Mouse (Mus musculus): ENCODE measurements around the gene Cmklr1. TPM values are rescaled to one million over a fixed set of nuclear protein-coding genes. Genes with fewer than 3 reads are reported as not detected.
A peak's percentile ranks its signal among the peaks of the same experiment; 100 is the strongest.

Cmklr1 gene
- polyA plus RNA-seq, 1 experiment = 4.0 TPM

GRCm38 (mm10) chr5:113639126-113639525 lies 11.1 kb downstream of the Cmklr1 start:
- TF ChIP-seq CTCF (IDR thresholded peaks at IDR 0.05; ENCODE audit: extremely low read depth, insufficient read depth, low read length) (no peak), POLR2A (IDR thresholded peaks at IDR 0.05; ENCODE audit: extremely low read depth, insufficient read depth, low read length) (no peak)
- Histone ChIP-seq H3K4me1 (ENCODE audit: control insufficient read depth, insufficient read depth, low read length) (peaks cover 3% of the 10 kb centered on the region; the same call in 1 of the 2 replicates), H3K4me3 (ENCODE audit: insufficient read depth, low read length) (no peak overlapping the region), H3K27ac (ENCODE audit: insufficient read depth, low read length) (no peak overlapping the region)

- no peak overlapping the region for H3K27ac ChIP-seq (ENCODE audit: insufficient read depth, low read length)
These were observed 12.2 kb downstream of the Cmklr1 start for GRCm38 (mm10) chr5:113638055-113638454.

GRCm38 (mm10) chr5:113637631-113638030 lies 12.6 kb downstream of the Cmklr1 start:
- H3K4me1 ChIP-seq (ENCODE audit: control insufficient read depth, insufficient read depth, low read length) = peaks cover 3% of the 10 kb centered on the region; the same call in 1 of the 2 replicates
- no peak overlapping the region for H3K4me3 ChIP-seq (ENCODE audit: insufficient read depth, low read length)
- no peak for TF ChIP-seq POLR2A (IDR thresholded peaks at IDR 0.05; ENCODE audit: extremely low read depth, insufficient read depth, low read length)
- TF ChIP-seq CTCF (IDR thresholded peaks at IDR 0.05; ENCODE audit: extremely low read depth, insufficient read depth, low read length) = no peak
- no peak overlapping the region for H3K27ac ChIP-seq (ENCODE audit: insufficient read depth, low read length)

More at GRCm38 (mm10) chr5:113638055-113638454, 12.2 kb downstream of the Cmklr1 start:
- H3K4me3 ChIP-seq (ENCODE audit: insufficient read depth, low read length) = no peak overlapping the region
- H3K4me1 ChIP-seq (ENCODE audit: control insufficient read depth, insufficient read depth, low read length) = peaks cover 3% of the 10 kb centered on the region; the same call in 1 of the 2 replicates
- TF ChIP-seq CTCF (IDR thresholded peaks at IDR 0.05; ENCODE audit: extremely low read depth, insufficient read depth, low read length) (no peak), POLR2A (IDR thresholded peaks at IDR 0.05; ENCODE audit: extremely low read depth, insufficient read depth, low read length) (no peak)

GRCm38 (mm10) chr5:113635861-113636565 lies 14.2 kb downstream of the Cmklr1 start:
- H3K4me3 ChIP-seq (ENCODE audit: insufficient read depth, low read length) = no peak overlapping the region
- TF ChIP-seq CTCF (IDR thresholded peaks at IDR 0.05; ENCODE audit: extremely low read depth, insufficient read depth, low read length) = no peak
- TF ChIP-seq POLR2A (IDR thresholded peaks at IDR 0.05; ENCODE audit: extremely low read depth, insufficient read depth, low read length) = no peak
- H3K27ac ChIP-seq (ENCODE audit: insufficient read depth, low read length) = no peak overlapping the region
- peaks cover 2% of the 10 kb centered on the region; the same call in 1 of the 2 replicates for H3K4me1 ChIP-seq (ENCODE audit: control insufficient read depth, insufficient read depth, low read length)

GRCm38 (mm10) chr5:113634887-113635610 lies 15.2 kb downstream of the Cmklr1 start:
- TF ChIP-seq CTCF (IDR thresholded peaks at IDR 0.05; ENCODE audit: extremely low read depth, insufficient read depth, low read length) (no peak), POLR2A (IDR thresholded peaks at IDR 0.05; ENCODE audit: extremely low read depth, insufficient read depth, low read length) (no peak)
- H3K4me1 ChIP-seq (ENCODE audit: control insufficient read depth, insufficient read depth, low read length) = 0 out of 2 replicates have a peak, but pooled peaks cover 2% of the 10 kb centered on the region

GRCm38 (mm10) chr5:113634024-113634651 lies 16.1 kb downstream of the Cmklr1 start:
- Histone ChIP-seq H3K27ac (ENCODE audit: insufficient read depth, low read length) (0 out of 2 replicates have a peak overlapping the region, but pooled peaks have one; percentile 17), H3K4me1 (ENCODE audit: control insufficient read depth, insufficient read depth, low read length) (0 out of 2 replicates have a peak, but pooled peaks cover 2% of the 10 kb centered on the region), H3K4me3 (ENCODE audit: insufficient read depth, low read length) (no peak overlapping the region)
- TF ChIP-seq CTCF (IDR thresholded peaks at IDR 0.05; ENCODE audit: extremely low read depth, insufficient read depth, low read length) (no peak), POLR2A (IDR thresholded peaks at IDR 0.05; ENCODE audit: extremely low read depth, insufficient read depth, low read length) (no peak)

More at GRCm38 (mm10) chr5:113634887-113635610, 15.2 kb downstream of the Cmklr1 start:
- no peak overlapping the region for H3K4me3 ChIP-seq (ENCODE audit: insufficient read depth, low read length)
- no peak overlapping the region for H3K27ac ChIP-seq (ENCODE audit: insufficient read depth, low read length)

- TF ChIP-seq CTCF (IDR thresholded peaks at IDR 0.05; ENCODE audit: extremely low read depth, insufficient read depth, low read length) = no peak
- TF ChIP-seq POLR2A (IDR thresholded peaks at IDR 0.05; ENCODE audit: extremely low read depth, insufficient read depth, low read length) = no peak
- Histone ChIP-seq H3K4me3 (ENCODE audit: insufficient read depth, low read length) (no peak overlapping the region), H3K27ac (ENCODE audit: insufficient read depth, low read length) (no peak overlapping the region), H3K4me1 (ENCODE audit: control insufficient read depth, insufficient read depth, low read length) (0 out of 2 replicates have a peak, but pooled peaks cover 2% of the 10 kb centered on the region)
These were observed 17.1 kb downstream of the Cmklr1 start for GRCm38 (mm10) chr5:113633037-113633714.

GRCm38 (mm10) chr5:113630116-113630515 lies 20.1 kb downstream of the Cmklr1 start:
- no peak overlapping the region for H3K4me3 ChIP-seq (ENCODE audit: insufficient read depth, low read length)
- 0 out of 2 replicates have a peak, but pooled peaks cover 2% of the 10 kb centered on the region for H3K4me1 ChIP-seq (ENCODE audit: control insufficient read depth, insufficient read depth, low read length)
- no peak overlapping the region for H3K27ac ChIP-seq (ENCODE audit: insufficient read depth, low read length)
- TF ChIP-seq POLR2A (IDR thresholded peaks at IDR 0.05; ENCODE audit: extremely low read depth, insufficient read depth, low read length) (no peak), CTCF (IDR thresholded peaks at IDR 0.05; ENCODE audit: extremely low read depth, insufficient read depth, low read length) (no peak)

GRCm38 (mm10) chr5:113629248-113629647 lies 21.0 kb downstream of the Cmklr1 start:
- H3K27ac ChIP-seq (ENCODE audit: insufficient read depth, low read length) = no peak overlapping the region
- TF ChIP-seq POLR2A (IDR thresholded peaks at IDR 0.05; ENCODE audit: extremely low read depth, insufficient read depth, low read length) (no peak), CTCF (IDR thresholded peaks at IDR 0.05; ENCODE audit: extremely low read depth, insufficient read depth, low read length) (no peak)
- H3K4me3 ChIP-seq (ENCODE audit: insufficient read depth, low read length) = no peak overlapping the region
- H3K4me1 ChIP-seq (ENCODE audit: control insufficient read depth, insufficient read depth, low read length) = no peaks in the 10 kb centered on the region

All from cortical plate, adult 2 months (tissue).